Mouse (Mus musculus) bone marrow macrophage, adult 2 months (primary cell): ENCODE measurements around the gene Necap1.

Experiments used
- CTCF ChIP-seq: IDR thresholded peaks from 2 replicates; pipeline ENCODE4 v1.5.1; 2012; ENCODE audit warnings: low read depth, mild to moderate bottlenecking, low read length, moderate library complexity
- POLR2A ChIP-seq: IDR thresholded peaks from 2 replicates; pipeline ENCODE4 v1.6.1; 2012; ENCODE audit warnings: mild to moderate bottlenecking, low read depth, low read length, borderline replicate concordance

- TF ChIP-seq CTCF, result peak; percentile 47
- TF ChIP-seq POLR2A, result no peak
These were observed at the start of gene Necap1 for GRCm38 (mm10) chr6:122873871-122874719.
